Mouse (Mus musculus) embryonic facial prominence, embryonic 11.5 days (tissue): ENCODE measurements at regions not wholly inside any gene's neighbourhood (a gene's known extent, or its start where the extent isn't known, plus 50 kb on each side); places are given as distances from the start of the nearest gene placed in this dataset.

Experiments used
- ATAC-seq: fragments of 200-750 bp; cut with Nextera tagmentation; replicated peaks from 2 replicates; pipeline ENCODE4 v1.8.0; 2017; ENCODE audit warnings: low read depth; ENCODE audit not compliant: insufficient number of reproducible peaks, low FRiP score, low TSS enrichment
- DNase-seq: peaks from one replicate; pipeline ENCODE4 v3.0.0-alpha.2; 2015; ENCODE audit warnings: low spot score
- H3K27ac ChIP-seq: fragments of 300-500 bp; sonication (generic); replicated peaks from 2 replicates; pipeline ENCODE4 v1.5.1; 2014; ENCODE audit warnings: mild to moderate bottlenecking, low read depth, low read length, control low read depth
- H3K27me3 ChIP-seq: fragments of 300-500 bp; sonication (generic); 2 replicates; pipeline ENCODE4 v1.6.1; 2014; ENCODE audit warnings: mild to moderate bottlenecking, low read length, moderate library complexity, mixed read lengths; ENCODE audit not compliant: control insufficient read depth, insufficient read depth
- H3K36me3 ChIP-seq: fragments of 300-500 bp; sonication (generic); replicated peaks from 2 replicates; pipeline ENCODE4 v1.6.1; 2014; ENCODE audit warnings: low read depth, mild to moderate bottlenecking, low read length, moderate library complexity, mixed read lengths; ENCODE audit not compliant: control insufficient read depth, insufficient read depth
- H3K4me1 ChIP-seq: fragments of 300-500 bp; sonication (generic); 2 replicates; pipeline ENCODE4 v1.6.1; 2014; ENCODE audit warnings: low read length, mixed read lengths; ENCODE audit not compliant: control insufficient read depth, insufficient read depth
- H3K4me2 ChIP-seq: fragments of 300-500 bp; sonication (generic); 2 replicates; pipeline ENCODE4 v1.6.1; 2014; ENCODE audit warnings: low read depth, mild to moderate bottlenecking, control low read depth, low read length, moderate library complexity
- H3K4me3 ChIP-seq: fragments of 300-500 bp; sonication (generic); 2 replicates; pipeline ENCODE4 v1.5.1; 2014; ENCODE audit warnings: low read depth, low read length, control low read depth
- H3K9ac ChIP-seq: fragments of 300-500 bp; sonication (generic); replicated peaks from 2 replicates; pipeline ENCODE4 v1.6.1; 2014; ENCODE audit warnings: mild to moderate bottlenecking, control low read depth, low read length
- H3K9me3 ChIP-seq: fragments of 300-500 bp; sonication (generic); replicated peaks from 2 replicates; pipeline ENCODE4 v1.6.1; 2016; ENCODE audit warnings: mild to moderate bottlenecking, low read length, inconsistent platforms, mixed read lengths; ENCODE audit not compliant: control insufficient read depth
- WGBS: fragments of 180-500 bp; shearing (Covaris S2); extraction: QIAGEN DNeasy Blood & Tissue Kit; methylation state at CpG from one replicate; pipeline ENCODE4 v1.1.7; 2014; 5-methylcytosine and 5-hydroxymethylcytosine counted together

GRCm38 (mm10) chr14:86151276-86151675 is 989.8 kb downstream of the Diaph3 start:
- 94% methylated on average over 1 of the region's 1 CpGs for WGBS
- Histone ChIP-seq H3K27me3 (no peaks in the 10 kb centered on the region), H3K4me2 (no peak overlapping the region), H3K27ac (no peak overlapping the region), H3K9ac (no peak overlapping the region), H3K4me1 (no peaks in the 10 kb centered on the region), H3K4me3 (no peak overlapping the region), H3K9me3 (no peaks in the 10 kb centered on the region), H3K36me3 (no peaks in the 10 kb centered on the region)
- ATAC-seq (no peak), DNase-seq (no peak)

- Histone ChIP-seq H3K4me1 (no peaks in the 10 kb centered on the region), H3K36me3 (no peaks in the 10 kb centered on the region), H3K4me3 (no peak overlapping the region), H3K4me2 (no peak overlapping the region), H3K27ac (no peak overlapping the region), H3K9me3 (no peaks in the 10 kb centered on the region), H3K27me3 (no peaks in the 10 kb centered on the region), H3K9ac (no peak overlapping the region)
- DNase-seq (no peak), ATAC-seq (no peak)
- 94% methylated on average over 3 of the region's 3 CpGs for WGBS
These were observed 990.6 kb downstream of the Diaph3 start for GRCm38 (mm10) chr14:86150329-86150866.

- Histone ChIP-seq H3K27ac (no peak overlapping the region), H3K36me3 (no peaks in the 10 kb centered on the region), H3K4me1 (no peaks in the 10 kb centered on the region), H3K9ac (no peak overlapping the region), H3K9me3 (no peaks in the 10 kb centered on the region), H3K4me2 (no peak overlapping the region), H3K4me3 (no peak overlapping the region), H3K27me3 (no peaks in the 10 kb centered on the region)
- no peak for ATAC-seq
- no peak for DNase-seq
- 74% methylated on average over 4 of the region's 4 CpGs for WGBS
These were observed 1025.6 kb downstream of the Diaph3 start for GRCm38 (mm10) chr14:86115254-86116057.

- no peak overlapping the region for H3K27ac ChIP-seq
- 63% methylated on average over 1 of the region's 1 CpGs for WGBS
- H3K4me2 ChIP-seq, result no peak overlapping the region
- H3K9me3 ChIP-seq, result no peaks in the 10 kb centered on the region
- H3K36me3 ChIP-seq, result no peaks in the 10 kb centered on the region
- H3K4me1 ChIP-seq, result no peaks in the 10 kb centered on the region
- DNase-seq (no peak), ATAC-seq (no peak)
- H3K27me3 ChIP-seq, result no peaks in the 10 kb centered on the region
- H3K9ac ChIP-seq, result no peak overlapping the region
- H3K4me3 ChIP-seq, result no peak overlapping the region
These were observed 1039.5 kb downstream of the Diaph3 start for GRCm38 (mm10) chr14:86101497-86101896.

GRCm38 (mm10) chr14:86070313-86071100 is 1070.5 kb downstream of the Diaph3 start:
- 88% methylated on average over 6 of the region's 6 CpGs for WGBS
- H3K36me3 ChIP-seq, result no peaks in the 10 kb centered on the region
- no peaks in the 10 kb centered on the region for H3K27me3 ChIP-seq
- no peak overlapping the region for H3K4me2 ChIP-seq
- no peak for ATAC-seq
- H3K4me3 ChIP-seq, result no peak overlapping the region
- DNase-seq, result no peak
- H3K27ac ChIP-seq, result no peak overlapping the region
- no peaks in the 10 kb centered on the region for H3K4me1 ChIP-seq
- no peaks in the 10 kb centered on the region for H3K9me3 ChIP-seq
- no peak overlapping the region for H3K9ac ChIP-seq

- 28% methylated on average over 1 of the region's 1 CpGs for WGBS
- Histone ChIP-seq H3K27ac (no peak overlapping the region), H3K27me3 (no peaks in the 10 kb centered on the region), H3K9ac (no peak overlapping the region), H3K4me1 (no peaks in the 10 kb centered on the region), H3K9me3 (no peaks in the 10 kb centered on the region), H3K4me3 (no peak overlapping the region), H3K4me2 (no peak overlapping the region), H3K36me3 (no peaks in the 10 kb centered on the region)
- ATAC-seq, result no peak
- DNase-seq, result no peak
These were observed 1071.7 kb downstream of the Diaph3 start for GRCm38 (mm10) chr14:86069329-86069728.

- H3K9me3 ChIP-seq, result no peaks in the 10 kb centered on the region
- no peak overlapping the region for H3K4me3 ChIP-seq
- 88% methylated on average over 1 of the region's 1 CpGs for WGBS
- no peaks in the 10 kb centered on the region for H3K27me3 ChIP-seq
- H3K36me3 ChIP-seq, result no peaks in the 10 kb centered on the region
- no peaks in the 10 kb centered on the region for H3K4me1 ChIP-seq
- no peak overlapping the region for H3K4me2 ChIP-seq
- no peak overlapping the region for H3K9ac ChIP-seq
- DNase-seq (no peak), ATAC-seq (no peak)
- H3K27ac ChIP-seq, result no peak overlapping the region
These were observed 1073.3 kb downstream of the Diaph3 start for GRCm38 (mm10) chr14:86067743-86068142.

GRCm38 (mm10) chr14:86063620-86063943 is 1077.5 kb downstream of the Diaph3 start:
- WGBS, result 79% methylated on average over 3 of the region's 3 CpGs
- ATAC-seq (no peak), DNase-seq (no peak)
- Histone ChIP-seq H3K4me3 (no peak overlapping the region), H3K27me3 (no peaks in the 10 kb centered on the region), H3K36me3 (no peaks in the 10 kb centered on the region), H3K4me2 (no peak overlapping the region), H3K4me1 (no peaks in the 10 kb centered on the region), H3K9ac (no peak overlapping the region), H3K9me3 (no peaks in the 10 kb centered on the region), H3K27ac (no peak overlapping the region)
